Comparison of ENCODE assay signal across 9 mouse cellular contexts in genomic region chr2:165968876-165969275, GRCm38 (mm10). TPM values are rescaled to one million over a fixed set of nuclear protein-coding genes. Genes with fewer than 3 reads are reported as not detected.
DNase-seq lines count a peak whose midpoint lies in the region; ATAC-seq and TF ChIP-seq lines count a peak whose summit lies in the region.
"Had no signal": no experiment of that assay in that cellular context is flagged by ENCODE, and none has a peak within 500 bp of the region (broad histone marks: within the 10 kb centered on the region; RNA-seq: fewer than 3 reads in every experiment).

No protein-coding gene starts in this region.

- H3K27me3 ChIP-seq in forebrain, embryonic 11.5 days (ENCODE audit: control insufficient read depth, insufficient read depth, low read length): no peaks in the 10 kb centered on the region
- no peaks in the 10 kb centered on the region for H3K27me3 ChIP-seq in forebrain, embryonic 16.5 days (replicated peaks; ENCODE audit: control insufficient read depth, insufficient read depth, low read length)
- H3K27me3 ChIP-seq in heart, embryonic 15.5 days: no peaks in the 10 kb centered on the region
- H3K27me3 ChIP-seq in liver, adult 2 months (ENCODE audit: control insufficient read depth, insufficient read depth, low read length): no peaks in the 10 kb centered on the region
- H3K27me3 ChIP-seq in forebrain, embryonic 14.5 days (replicated peaks; ENCODE audit: control insufficient read depth, insufficient read depth, low read length): no peaks in the 10 kb centered on the region
- H3K27me3 ChIP-seq: limb, embryonic 12.5 days had no signal

- no peak for TF ChIP-seq POLR2A in liver, adult 2 months (IDR thresholded peaks at IDR 0.05; ENCODE audit: extremely low read depth, insufficient read depth, low read length)

- DNase-seq in forebrain, embryonic 11.5 days (ENCODE audit: low spot score): no peak
- DNase-seq in adrenal gland, postnatal 14 days: peak; percentile 76
- DNase-seq in liver, adult 2 months (ENCODE audit: extremely low read depth, low read depth, low spot score): peak; percentile 78
- DNase-seq in yolk sac, embryonic 10.5 days (ENCODE audit: low spot score): peak; percentile 81
- DNase-seq in right cerebral cortex, postnatal 4 days: no peak
- DNase-seq in forebrain, embryonic 14.5 days (ENCODE audit: low spot score): no peak

- peak overlapping the region; percentile 37; the same call in 1 of the 2 replicates for H3K27ac ChIP-seq in forebrain, embryonic 11.5 days (ENCODE audit: low read depth, low read length)
- no peak overlapping the region for H3K27ac ChIP-seq in forebrain, embryonic 16.5 days (ENCODE audit: low read length)
- H3K27ac ChIP-seq in heart, embryonic 15.5 days: peak overlapping the region; percentile 14
- peak overlapping the region; percentile 46 for H3K27ac ChIP-seq in liver, adult 2 months (replicated peaks; ENCODE audit: insufficient read depth, low read depth, low read length)
- no peak overlapping the region for H3K27ac ChIP-seq in forebrain, embryonic 14.5 days (ENCODE audit: low read depth, low read length)
- H3K27ac ChIP-seq: limb, embryonic 12.5 days had no signal

- no peak overlapping the region for H3K4me3 ChIP-seq in forebrain, embryonic 11.5 days (ENCODE audit: low read depth, low read length)
- no peak overlapping the region for H3K4me3 ChIP-seq in forebrain, embryonic 16.5 days (replicated peaks; ENCODE audit: low read length)
- no peak overlapping the region for H3K4me3 ChIP-seq in heart, embryonic 15.5 days
- H3K4me3 ChIP-seq in liver, adult 2 months (ENCODE audit: insufficient read depth, low read depth, low read length): no peak overlapping the region
- H3K4me3 ChIP-seq in forebrain, embryonic 14.5 days (ENCODE audit: low read depth, low read length): no peak overlapping the region
- H3K4me3 ChIP-seq: limb, embryonic 12.5 days had no signal

- H3K9ac ChIP-seq in forebrain, embryonic 11.5 days (ENCODE audit: low read length): no peak overlapping the region
- no peak overlapping the region for H3K9ac ChIP-seq in forebrain, embryonic 16.5 days (replicated peaks; ENCODE audit: low read depth, low read length)
- no peak overlapping the region for H3K9ac ChIP-seq in heart, embryonic 15.5 days
- no peak overlapping the region for H3K9ac ChIP-seq in liver, adult 2 months (ENCODE audit: low read depth, low read length)
- H3K9ac ChIP-seq in forebrain, embryonic 14.5 days (ENCODE audit: low read length): no peak overlapping the region
- H3K9ac ChIP-seq: limb, embryonic 12.5 days had no signal

- no peaks in the 10 kb centered on the region for H3K36me3 ChIP-seq in forebrain, embryonic 11.5 days (ENCODE audit: control insufficient read depth, insufficient read depth, low read length)
- H3K36me3 ChIP-seq in forebrain, embryonic 16.5 days (ENCODE audit: control insufficient read depth, insufficient read depth): no peaks in the 10 kb centered on the region
- no peaks in the 10 kb centered on the region for H3K36me3 ChIP-seq in heart, embryonic 15.5 days
- no peaks in the 10 kb centered on the region for H3K36me3 ChIP-seq in liver, adult 2 months (ENCODE audit: control insufficient read depth, insufficient read depth, low read length)
- H3K36me3 ChIP-seq in forebrain, embryonic 14.5 days (ENCODE audit: control insufficient read depth, insufficient read depth, low read length): no peaks in the 10 kb centered on the region
- H3K36me3 ChIP-seq: limb, embryonic 12.5 days had no signal

- no peak overlapping the region for H3K4me2 ChIP-seq in forebrain, embryonic 11.5 days (ENCODE audit: low read depth, low read length, severe bottlenecking)
- H3K4me2 ChIP-seq in forebrain, embryonic 16.5 days (ENCODE audit: low read length): no peak overlapping the region
- H3K4me2 ChIP-seq in heart, embryonic 15.5 days: no peak overlapping the region
- H3K4me2 ChIP-seq in forebrain, embryonic 14.5 days (ENCODE audit: low read length): no peak overlapping the region
- H3K4me2 ChIP-seq: limb, embryonic 12.5 days had no signal

- 41% methylated on average over 3 of the region's 3 CpGs for WGBS in forebrain, embryonic 11.5 days
- WGBS in forebrain, embryonic 16.5 days: 40% methylated on average over 3 of the region's 3 CpGs
- 19% methylated on average over 3 of the region's 3 CpGs for WGBS in heart, embryonic 15.5 days
- WGBS in liver, adult 2 months: 2% methylated on average over 3 of the region's 3 CpGs
- 52% methylated on average over 3 of the region's 3 CpGs for WGBS in forebrain, embryonic 14.5 days

- no peak for ATAC-seq in forebrain, embryonic 11.5 days (replicated peaks; ENCODE audit: low FRiP score)
- ATAC-seq in forebrain, embryonic 16.5 days: no peak
- ATAC-seq in heart, embryonic 15.5 days (replicated peaks; ENCODE audit: insufficient number of reproducible peaks, insufficient read depth, low FRiP score, low read depth): peak; percentile 66; the same call in 1 of the 2 replicates
- ATAC-seq in forebrain, embryonic 14.5 days: no peak; the same call in 1 of the 2 replicates

- TF ChIP-seq CTCF in liver, adult 2 months (IDR thresholded peaks at IDR 0.05; ENCODE audit: low read depth, low read length): no peak

- no peaks in the 10 kb centered on the region for H3K79me2 ChIP-seq in liver, adult 2 months (ENCODE audit: control insufficient read depth, insufficient read depth, low read length)

- H3K4me1 ChIP-seq in forebrain, embryonic 11.5 days (replicated peaks; ENCODE audit: control insufficient read depth, insufficient read depth, low read length): peaks cover 8% of the 10 kb centered on the region; the same call in 1 of the 2 replicates
- H3K4me1 ChIP-seq in forebrain, embryonic 16.5 days (replicated peaks; ENCODE audit: control insufficient read depth, insufficient read depth, low read length): no peaks in the 10 kb centered on the region
- peaks cover 25% of the 10 kb centered on the region for H3K4me1 ChIP-seq in heart, embryonic 15.5 days (replicated peaks)
- H3K4me1 ChIP-seq in liver, adult 2 months (ENCODE audit: control insufficient read depth, insufficient read depth, low read length): peaks cover 8% of the 10 kb centered on the region; the same call in 1 of the 2 replicates
- 0 out of 2 replicates have a peak, but pooled peaks cover 5% of the 10 kb centered on the region for H3K4me1 ChIP-seq in forebrain, embryonic 14.5 days (ENCODE audit: control insufficient read depth, insufficient read depth, low read length)

- H3K9me3 ChIP-seq in forebrain, embryonic 11.5 days (ENCODE audit: control insufficient read depth, low read length): no peaks in the 10 kb centered on the region
- no peaks in the 10 kb centered on the region for H3K9me3 ChIP-seq in forebrain, embryonic 16.5 days (ENCODE audit: control insufficient read depth, low read length)
- H3K9me3 ChIP-seq in heart, embryonic 15.5 days (replicated peaks): no peaks in the 10 kb centered on the region
- no peaks in the 10 kb centered on the region for H3K9me3 ChIP-seq in forebrain, embryonic 14.5 days (replicated peaks; ENCODE audit: control insufficient read depth, low read length)
- H3K9me3 ChIP-seq: limb, embryonic 12.5 days had no signal

RNA-seq across cellular contexts. Expression of gene Ncoa3, which starts 23.6 kb away (rescaled TPM):
- 17.4 and 18.1 TPM in 2 replicates for polyA plus RNA-seq in forebrain, embryonic 11.5 days (2014; fragmentation: Nextera tagmentation; extraction: Ambion mirVana)
- 10.6 and 11.3 TPM in 2 replicates for polyA plus RNA-seq in forebrain, embryonic 16.5 days (2015; fragmentation: Nextera tagmentation; extraction: Ambion mirVana)
- 31.3 and 42.8 TPM in 2 replicates for total RNA-seq in adrenal gland, postnatal 14 days (2021)
- 8.7 and 11.0 TPM in 2 replicates for polyA plus RNA-seq in heart, embryonic 15.5 days (2015; fragmentation: Nextera tagmentation; extraction: Ambion mirVana)
- total RNA-seq in liver, adult 2 months (2014; rRNA removed): 11.5 and 14.8 TPM in 2 replicates
- 8.2 and 13.6 TPM in 2 replicates for polyA plus RNA-seq in liver, adult 2 months (2012; rRNA removed)
- 9.3 and 12.8 TPM in 2 replicates for polyA plus RNA-seq in forebrain, embryonic 14.5 days (2014; fragmentation: Nextera tagmentation; extraction: Ambion mirVana)

Comparison
In these comparisons a context has a peak if more than half of its experiments do, and no peak if none do; other contexts are left out.
1. H3K27ac ChIP-seq: peak in forebrain, embryonic 11.5 days (single experiment), heart, embryonic 15.5 days (single experiment) and liver, adult 2 months (single experiment); none in forebrain, embryonic 16.5 days (single experiment) and forebrain, embryonic 14.5 days (single experiment).
2. DNase-seq: peak in adrenal gland, postnatal 14 days (single experiment), liver, adult 2 months (single experiment) and yolk sac, embryonic 10.5 days (single experiment); none in forebrain, embryonic 11.5 days (single experiment), right cerebral cortex, postnatal 4 days (single experiment) and forebrain, embryonic 14.5 days (single experiment).